Mouse (Mus musculus): ENCODE measurements around the gene Ntng2.

Gene Ntng2

GRCm38 (mm10) chr2:29190392-29190791, 62.4 kb downstream of the Ntng2 start:
- no peak for DNase-seq

DNA sequence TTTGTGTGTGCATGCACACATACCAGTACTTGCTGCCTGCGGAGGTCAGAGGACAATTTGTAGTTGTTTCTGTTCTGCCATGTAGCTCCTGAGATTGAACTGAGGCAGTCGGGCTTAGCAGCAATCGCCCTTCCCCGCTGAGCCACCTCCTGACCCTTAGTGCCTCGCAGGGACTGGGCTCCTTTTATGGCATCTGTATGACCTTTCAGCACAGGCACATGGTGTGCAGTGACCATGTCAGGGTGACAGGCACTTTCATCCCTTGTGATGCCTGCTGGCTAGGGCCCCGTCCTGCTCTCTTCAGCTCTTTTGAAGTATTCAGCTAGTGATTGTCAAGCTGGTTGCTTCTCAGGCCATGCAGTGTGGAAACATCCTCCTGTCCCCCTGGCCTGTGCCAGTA, 66.6 kb downstream of the Ntng2 start:
- DNase-seq = no peak

- no peak for DNase-seq
These were observed 69.4 kb downstream of the Ntng2 start for GRCm38 (mm10) chr2:29183266-29183924.

DNA sequence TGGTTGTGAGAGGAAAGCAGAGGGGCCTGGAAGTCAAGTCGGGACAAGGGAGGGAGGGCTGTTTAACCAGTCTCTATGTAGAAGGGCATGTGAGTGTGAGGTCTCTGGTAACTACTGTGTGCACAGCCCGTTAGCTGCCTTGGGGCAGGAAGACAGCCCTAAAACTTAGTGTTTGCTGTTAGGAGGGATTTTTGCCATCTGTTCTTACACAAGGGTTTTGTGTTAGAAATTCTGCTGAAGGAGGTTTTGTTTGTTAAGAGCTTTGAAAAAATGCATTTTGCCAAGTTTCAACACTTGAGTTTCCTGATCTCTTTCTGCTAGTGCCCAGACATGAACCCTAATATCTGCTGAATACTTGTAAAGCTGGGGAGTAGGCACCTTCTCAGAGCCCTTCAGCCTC, 71.7 kb downstream of the Ntng2 start:
- no peak for DNase-seq

GRCm38 (mm10) chr2:29179810-29180209, 73.0 kb downstream of the Ntng2 start:
- no peak for DNase-seq

DNA sequence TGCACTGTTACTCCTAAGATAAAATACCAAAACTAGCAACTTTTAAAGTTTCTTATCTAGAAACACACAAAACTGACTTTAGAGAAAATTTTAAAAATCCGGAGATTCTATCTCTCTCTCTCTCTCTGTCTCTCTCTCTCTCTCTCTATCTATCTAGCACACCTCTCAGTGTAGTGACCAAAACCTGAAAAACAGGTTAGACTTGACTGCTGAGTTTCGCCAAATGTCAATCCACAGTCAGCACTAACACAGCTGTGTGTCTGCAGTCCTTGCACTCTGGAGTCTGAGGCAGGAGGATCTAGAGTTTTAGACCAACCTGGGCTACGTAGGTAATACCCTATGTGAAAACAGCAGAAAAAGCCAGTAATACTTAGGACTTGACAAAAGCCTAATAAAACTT, 77.9 kb downstream of the Ntng2 start:
- DNase-seq = no peak

GRCm38 (mm10) chr2:29168067-29168466, 84.7 kb downstream of the Ntng2 start:
- DNase-seq = no peak

- no peak for DNase-seq
These were observed 100.9 kb downstream of the Ntng2 start for GRCm38 (mm10) chr2:29151941-29152340.

Data from right cerebral cortex, postnatal 14 days (tissue).